Mouse (Mus musculus) stomach, postnatal 0 days (tissue): ENCODE measurements around the gene Mfsd14a. TPM values are rescaled to one million over a fixed set of nuclear protein-coding genes. Genes with fewer than 3 reads are reported as not detected.
"Not testable (repeated sequence)": the region's sequence is repeated elsewhere in the genome, so short reads cannot be mapped to it uniquely, and the experiment has no call there.

Source experiments
- ATAC-seq: fragments of 200-750 bp; cut with Nextera tagmentation; 2 replicates; pipeline ENCODE4 v1.8.0; 2017; ENCODE audit not compliant: low FRiP score, low TSS enrichment
- DNase-seq: peaks from one replicate; pipeline ENCODE4 v3.0.0-alpha.2; 2016; ENCODE audit warnings: low spot score
- H3K27ac ChIP-seq: fragments of 300-500 bp; sonication (generic); replicated peaks from 2 replicates; pipeline ENCODE4 v1.5.1; 2014; ENCODE audit warnings: mild to moderate bottlenecking, control low read depth
- H3K27me3 ChIP-seq: fragments of 300-500 bp; sonication (generic); 2 replicates; pipeline ENCODE4 v1.6.1; 2014; ENCODE audit warnings: low read length; ENCODE audit not compliant: control insufficient read depth, insufficient read depth
- H3K36me3 ChIP-seq: fragments of 300-500 bp; sonication (generic); 2 replicates; pipeline ENCODE4 v1.6.1; 2014; ENCODE audit warnings: low read length, mixed read lengths; ENCODE audit not compliant: control insufficient read depth, insufficient read depth
- H3K4me1 ChIP-seq: fragments of 300-500 bp; sonication (generic); replicated peaks from 2 replicates; pipeline ENCODE4 v1.6.1; 2014; ENCODE audit warnings: antibody characterized with exemption; ENCODE audit not compliant: control insufficient read depth, insufficient read depth
- H3K4me2 ChIP-seq: fragments of 300-500 bp; sonication (generic); replicated peaks from 2 replicates; pipeline ENCODE4 v1.6.1; 2014; ENCODE audit warnings: low read depth, mild to moderate bottlenecking, control low read depth, moderate library complexity
- H3K4me3 ChIP-seq: fragments of 300-500 bp; sonication (generic); 2 replicates; pipeline ENCODE4 v1.5.1; 2014; ENCODE audit warnings: low read depth, low read length, control low read depth
- H3K9ac ChIP-seq: fragments of 300-500 bp; sonication (generic); 2 replicates; pipeline ENCODE4 v1.6.1; 2014; ENCODE audit warnings: mild to moderate bottlenecking, low read length, control low read depth, mixed read lengths
- H3K9me3 ChIP-seq: fragments of 300-500 bp; sonication (generic); 2 replicates; pipeline ENCODE4 v1.6.1; 2016; ENCODE audit warnings: low read length; ENCODE audit not compliant: control insufficient read depth
- CTCF ChIP-seq: IDR thresholded peaks from 2 replicates; pipeline ENCODE4 v1.5.1; 2016; ENCODE audit warnings: antibody characterized with exemption, low read depth, mild to moderate bottlenecking, moderate library complexity
- EP300 ChIP-seq: optimal IDR thresholded peaks from 2 replicates; pipeline ENCODE3; 2016; ENCODE audit warnings: antibody characterized with exemption
- WGBS: fragments of 180-500 bp; shearing (Covaris S2); extraction: QIAGEN DNeasy Blood & Tissue Kit; methylation state at CpG from one replicate; pipeline ENCODE4 v1.1.7; 2014; 5-methylcytosine and 5-hydroxymethylcytosine counted together
- polyA plus RNA-seq: library from polyadenylated mRNA; unstranded; fragments of >200 nt; fragmentation: Nextera tagmentation; extraction: Ambion mirVana; gene quantifications from 2 replicates; pipeline ENCODE4 v1.2.1, GENCODE M21; 2015

The Mfsd14a gene
- polyA plus RNA-seq, 1 experiment from 2014 or later = 50.4 TPM

GRCm38 (mm10) chr3:116656184-116656965 lies 6.1 kb downstream of the Mfsd14a start:
- ATAC-seq = no peak
- Histone ChIP-seq H3K4me2 (no peak overlapping the region), H3K9ac (no peak overlapping the region), H3K36me3 (no peaks in the 10 kb centered on the region), H3K9me3 (no peaks in the 10 kb centered on the region), H3K27me3 (no peaks in the 10 kb centered on the region), H3K4me3 (no peak overlapping the region), H3K27ac (no peak overlapping the region), H3K4me1 (no peaks in the 10 kb centered on the region)
- no peak for DNase-seq
- no peak for TF ChIP-seq EP300
- no peak for TF ChIP-seq CTCF
- 64% methylated on average over 7 of the region's 7 CpGs for WGBS

GRCm38 (mm10) chr3:116654051-116654450 lies 8.4 kb downstream of the Mfsd14a start:
- not testable (repeated sequence) for H3K4me2 ChIP-seq, H3K9me3 ChIP-seq, H3K4me3 ChIP-seq, H3K4me1 ChIP-seq, H3K27me3 ChIP-seq, H3K9ac ChIP-seq, H3K36me3 ChIP-seq, DNase-seq, ATAC-seq, H3K27ac ChIP-seq
- 90% methylated on average over 11 of the region's 11 CpGs for WGBS

GRCm38 (mm10) chr3:116653278-116653945 lies 9.1 kb downstream of the Mfsd14a start:
- ATAC-seq (no peak), DNase-seq (no peak)
- no peaks in the 10 kb centered on the region for H3K27me3 ChIP-seq
- no peak overlapping the region for H3K27ac ChIP-seq
- H3K4me2 ChIP-seq = no peak overlapping the region
- no peaks in the 10 kb centered on the region for H3K9me3 ChIP-seq
- no peaks in the 10 kb centered on the region for H3K36me3 ChIP-seq
- H3K4me1 ChIP-seq = no peaks in the 10 kb centered on the region
- no peak overlapping the region for H3K4me3 ChIP-seq
- no peak for TF ChIP-seq CTCF
- TF ChIP-seq EP300 = no peak
- no peak overlapping the region for H3K9ac ChIP-seq
- 54% methylated on average over 5 of the region's 5 CpGs for WGBS

GRCm38 (mm10) chr3:116652033-116652446 lies 10.4 kb downstream of the Mfsd14a start:
- no peaks in the 10 kb centered on the region for H3K36me3 ChIP-seq
- no peak overlapping the region for H3K4me3 ChIP-seq
- no peak overlapping the region for H3K4me2 ChIP-seq
- H3K4me1 ChIP-seq = no peaks in the 10 kb centered on the region
- H3K9ac ChIP-seq = no peak overlapping the region
- no peak overlapping the region for H3K27ac ChIP-seq
- TF ChIP-seq EP300 (no peak), CTCF (no peak)
- WGBS = 37% methylated on average over 3 of the region's 3 CpGs
- ATAC-seq (peak; percentile 73), DNase-seq (no peak)
- no peaks in the 10 kb centered on the region for H3K27me3 ChIP-seq
- no peaks in the 10 kb centered on the region for H3K9me3 ChIP-seq

- DNase-seq (no peak), ATAC-seq (no peak)
- H3K4me3 ChIP-seq = no peak overlapping the region
- no peak overlapping the region for H3K9ac ChIP-seq
- H3K36me3 ChIP-seq = no peaks in the 10 kb centered on the region; the same call in 1 of the 2 replicates
- H3K27ac ChIP-seq = no peak overlapping the region
- H3K27me3 ChIP-seq = no peaks in the 10 kb centered on the region
- TF ChIP-seq EP300 = no peak
- TF ChIP-seq CTCF = no peak
- H3K4me2 ChIP-seq = no peak overlapping the region
- no peaks in the 10 kb centered on the region for H3K9me3 ChIP-seq
- 95% methylated on average over 9 of the region's 9 CpGs for WGBS
- no peaks in the 10 kb centered on the region for H3K4me1 ChIP-seq
Observed at GRCm38 (mm10) chr3:116650698-116651097, 11.8 kb downstream of the Mfsd14a start.

GRCm38 (mm10) chr3:116648805-116649204 lies 13.7 kb downstream of the Mfsd14a start:
- TF ChIP-seq CTCF (no peak), EP300 (no peak)
- no peaks in the 10 kb centered on the region; the same call in 1 of the 2 replicates for H3K36me3 ChIP-seq
- H3K4me2 ChIP-seq = no peak overlapping the region
- ATAC-seq (no peak), DNase-seq (no peak)
- 92% methylated on average over 7 of the region's 7 CpGs for WGBS
- H3K4me3 ChIP-seq = no peak overlapping the region
- no peak overlapping the region for H3K9ac ChIP-seq
- H3K9me3 ChIP-seq = no peaks in the 10 kb centered on the region
- no peaks in the 10 kb centered on the region for H3K27me3 ChIP-seq
- no peaks in the 10 kb centered on the region for H3K4me1 ChIP-seq
- no peak overlapping the region for H3K27ac ChIP-seq
